Mouse (Mus musculus): ENCODE data around the gene Rpl3.

Rpl3 gene

DNA sequence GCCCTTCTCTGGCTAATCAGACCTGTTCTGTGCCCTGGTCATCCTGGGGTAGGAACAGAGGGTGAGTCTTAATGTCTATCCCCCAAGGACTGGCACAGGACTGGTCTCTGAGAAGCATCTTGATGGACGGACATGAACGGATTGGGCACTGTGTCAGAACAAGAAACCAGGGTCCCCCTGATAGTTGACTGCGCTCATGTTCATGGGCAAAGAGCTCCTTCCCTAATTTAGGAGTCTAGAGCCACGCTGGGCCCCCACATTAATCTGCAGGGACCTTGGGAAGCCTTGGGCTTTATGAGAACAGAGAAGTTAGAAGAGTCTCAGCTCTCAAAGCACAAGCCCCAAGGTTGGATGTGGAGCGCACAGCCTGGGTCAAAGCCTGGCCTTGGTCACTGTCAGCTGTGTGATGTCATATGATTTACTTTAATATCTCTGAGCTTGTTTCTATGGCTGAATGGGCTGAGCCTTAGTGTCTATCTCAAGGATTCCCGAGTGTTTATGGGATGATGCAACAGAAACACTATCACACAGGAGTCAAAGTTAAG lies 56.3 kb downstream of the Rpl3 start:
- no peak for DNase-seq (ENCODE audit: low spot score in 2 of 2)

GRCm38 (mm10) chr15:80034913-80035312 lies 56.8 kb downstream of the Rpl3 start:
- DNase-seq (ENCODE audit: low spot score in 2 of 2), result no peak

- no peak for DNase-seq (ENCODE audit: low spot score in 2 of 2)
These were observed 57.3 kb downstream of the Rpl3 start for GRCm38 (mm10) chr15:80034366-80034765.

DNA sequence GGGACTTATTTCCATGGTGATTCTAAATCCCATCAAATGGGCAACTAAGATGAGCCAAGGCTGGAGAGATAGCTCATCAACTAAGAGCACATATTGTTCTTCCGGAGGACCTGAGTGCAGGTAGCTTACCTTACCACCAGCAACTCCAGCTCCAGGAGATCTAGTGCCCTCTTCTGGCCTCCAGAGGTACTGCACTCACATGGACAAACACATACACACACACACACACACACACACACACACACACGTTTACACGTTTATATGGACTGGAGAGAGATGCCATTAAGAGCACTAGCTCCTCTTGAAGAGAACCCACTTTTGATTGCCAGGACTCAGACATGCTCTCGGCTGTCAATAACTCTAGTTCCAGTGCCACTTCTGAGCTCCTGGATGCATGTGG lies 60.5 kb downstream of the Rpl3 start:
- DNase-seq (ENCODE audit: low spot score in 2 of 2), result no peak

DNA sequence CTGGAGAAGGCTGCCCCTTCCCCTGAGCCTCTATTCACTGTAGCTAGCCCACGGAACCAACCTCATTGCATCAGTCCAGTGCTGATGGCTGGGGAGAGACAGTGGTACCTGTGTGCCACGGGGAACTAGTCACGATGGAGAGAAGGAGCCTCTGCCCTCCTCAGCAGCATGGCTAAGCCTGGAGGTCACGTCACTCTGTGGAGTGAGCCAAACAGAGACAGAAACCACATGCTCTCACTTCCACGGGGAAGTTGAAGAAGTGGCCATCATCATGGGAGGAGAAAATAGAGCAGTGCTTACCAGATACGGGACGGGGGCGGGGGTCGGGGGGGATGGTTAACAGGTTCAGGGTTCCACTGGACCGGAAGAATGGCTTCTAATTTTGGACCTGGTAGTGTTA lies 61.3 kb downstream of the Rpl3 start:
- no peak for DNase-seq (ENCODE audit: low spot score in 2 of 2)

GRCm38 (mm10) chr15:80028862-80029261 lies 62.8 kb downstream of the Rpl3 start:
- no peak for DNase-seq (ENCODE audit: low spot score in 2 of 2)
